In genomic region chr11:60288980-60289379, GRCm38 (mm10) we compare ENCODE assay signal across 14 mouse cellular contexts.
DNase-seq lines count a peak whose midpoint lies in the region; ATAC-seq lines count a peak whose summit lies in the region.
"Had no signal": no experiment of that assay in that cellular context is flagged by ENCODE, and none has a peak within 500 bp of the region (broad histone marks: within the 10 kb centered on the region; RNA-seq: fewer than 3 reads in every experiment).

No protein-coding gene starts in this region.

- peak overlapping the region; percentile 75 for H3K27ac ChIP-seq in hindbrain, embryonic 13.5 days
- no peak overlapping the region for H3K27ac ChIP-seq in hindbrain, embryonic 12.5 days
- peak overlapping the region; percentile 57 for H3K27ac ChIP-seq in lung, embryonic 15.5 days
- H3K27ac ChIP-seq in neural tube, embryonic 15.5 days (replicated peaks), result peak overlapping the region; percentile 60
- H3K27ac ChIP-seq: forebrain, embryonic 13.5 days had no signal

- H3K36me3 ChIP-seq in hindbrain, embryonic 13.5 days, result no peaks in the 10 kb centered on the region
- H3K36me3 ChIP-seq in hindbrain, embryonic 12.5 days, result no peaks in the 10 kb centered on the region
- no peaks in the 10 kb centered on the region for H3K36me3 ChIP-seq in lung, embryonic 15.5 days
- H3K36me3 ChIP-seq in neural tube, embryonic 15.5 days, result no peaks in the 10 kb centered on the region

- WGBS in hindbrain, embryonic 13.5 days, result 35% methylated on average over 5 of the region's 5 CpGs
- WGBS in hindbrain, embryonic 12.5 days, result 47% methylated on average over 5 of the region's 5 CpGs
- WGBS in lung, embryonic 15.5 days, result 29% methylated on average over 5 of the region's 5 CpGs
- 29% methylated on average over 5 of the region's 5 CpGs for WGBS in neural tube, embryonic 15.5 days

- DNase-seq in lung, postnatal 14 days, result no peak
- DNase-seq in lung, postnatal 25 days (ENCODE audit: low spot score), result peak; percentile 59
- no peak for DNase-seq in heart, adult 18-20 months
- DNase-seq in ovary, adult 18-20 months (ENCODE audit: low spot score), result no peak
- DNase-seq: adrenal gland, postnatal 14 days; cerebellum, adult 9-11 months; heart, postnatal 14 days; kidney, adult 18-20 months; retina, postnatal 1 day had no signal

- no peaks in the 10 kb centered on the region for H3K9me3 ChIP-seq in hindbrain, embryonic 13.5 days
- no peaks in the 10 kb centered on the region for H3K9me3 ChIP-seq in hindbrain, embryonic 12.5 days (replicated peaks)
- H3K9me3 ChIP-seq in lung, embryonic 15.5 days, result no peaks in the 10 kb centered on the region
- H3K9me3 ChIP-seq in neural tube, embryonic 15.5 days (replicated peaks), result no peaks in the 10 kb centered on the region
- H3K9me3 ChIP-seq: forebrain, embryonic 13.5 days had no signal

- H3K9ac ChIP-seq in hindbrain, embryonic 13.5 days, result no peak overlapping the region
- H3K9ac ChIP-seq in hindbrain, embryonic 12.5 days, result no peak overlapping the region
- no peak overlapping the region for H3K9ac ChIP-seq in lung, embryonic 15.5 days
- H3K9ac ChIP-seq in neural tube, embryonic 15.5 days (replicated peaks), result no peak overlapping the region
- H3K9ac ChIP-seq: forebrain, embryonic 13.5 days had no signal

- H3K27me3 ChIP-seq in hindbrain, embryonic 13.5 days, result no peaks in the 10 kb centered on the region
- no peaks in the 10 kb centered on the region for H3K27me3 ChIP-seq in hindbrain, embryonic 12.5 days
- H3K27me3 ChIP-seq in lung, embryonic 15.5 days, result no peaks in the 10 kb centered on the region
- no peaks in the 10 kb centered on the region for H3K27me3 ChIP-seq in neural tube, embryonic 15.5 days (replicated peaks)
- H3K27me3 ChIP-seq: forebrain, embryonic 13.5 days had no signal

- no peak overlapping the region for H3K4me2 ChIP-seq in hindbrain, embryonic 13.5 days
- H3K4me2 ChIP-seq in hindbrain, embryonic 12.5 days (replicated peaks), result no peak overlapping the region
- H3K4me2 ChIP-seq in lung, embryonic 15.5 days, result no peak overlapping the region
- no peak overlapping the region for H3K4me2 ChIP-seq in neural tube, embryonic 15.5 days
- H3K4me2 ChIP-seq: forebrain, embryonic 13.5 days had no signal

- peaks cover 72% of the 10 kb centered on the region for H3K4me1 ChIP-seq in hindbrain, embryonic 13.5 days (replicated peaks)
- H3K4me1 ChIP-seq in hindbrain, embryonic 12.5 days, result peaks cover 35% of the 10 kb centered on the region
- peaks cover 67% of the 10 kb centered on the region for H3K4me1 ChIP-seq in lung, embryonic 15.5 days
- peaks cover 62% of the 10 kb centered on the region for H3K4me1 ChIP-seq in neural tube, embryonic 15.5 days

- no peak for ATAC-seq in hindbrain, embryonic 13.5 days (ENCODE audit: low FRiP score)
- ATAC-seq in hindbrain, embryonic 12.5 days (ENCODE audit: low FRiP score), result no peak
- ATAC-seq in lung, embryonic 15.5 days (ENCODE audit: borderline replicate concordance, extremely low read depth, low FRiP score, low TSS enrichment), result peak; percentile 58; the same call in 1 of the 2 replicates
- no peak for ATAC-seq in neural tube, embryonic 15.5 days (ENCODE audit: low FRiP score)
- ATAC-seq: forebrain, embryonic 13.5 days had no signal

- H3K4me3 ChIP-seq in hindbrain, embryonic 13.5 days, result no peak overlapping the region
- no peak overlapping the region for H3K4me3 ChIP-seq in hindbrain, embryonic 12.5 days
- H3K4me3 ChIP-seq in lung, embryonic 15.5 days, result no peak overlapping the region
- no peak overlapping the region for H3K4me3 ChIP-seq in neural tube, embryonic 15.5 days (replicated peaks)
- H3K4me3 ChIP-seq: forebrain, embryonic 13.5 days had no signal
